Mouse (Mus musculus): Measurements from ENCODE around the gene Dmd. TPM values are rescaled to one million over a fixed set of nuclear protein-coding genes. Genes with fewer than 3 reads are reported as not detected.

Gene Dmd
- polyA plus RNA-seq (2014; fragmentation: Nextera tagmentation; extraction: Ambion mirVana), result 12.3 and 15.4 TPM in 2 replicates

DNA sequence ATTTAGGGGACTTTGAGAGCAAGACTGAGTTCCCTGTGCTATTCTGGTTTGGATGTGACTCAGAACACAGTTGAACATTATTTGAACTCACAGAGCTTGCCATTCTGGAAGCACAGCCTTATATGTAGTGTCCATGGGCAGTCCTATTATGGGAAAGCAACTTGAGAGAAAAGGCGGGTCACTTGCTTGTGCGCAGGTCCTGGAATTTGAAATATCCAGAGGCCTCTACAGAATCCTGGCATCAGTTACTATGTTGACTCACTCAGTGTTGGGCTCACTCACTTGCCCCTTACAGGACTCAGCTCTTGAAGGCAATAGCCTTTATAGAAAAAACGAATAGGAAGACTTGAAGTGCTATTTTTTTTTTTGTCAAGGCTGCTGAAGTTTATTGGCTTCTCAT is at the start of gene Dmd:
Gene Dmd, plus strand, starts transcription at position 241 of the 400 bp plus-strand sequence.
- Histone ChIP-seq H3K9me3 (ENCODE audit: control insufficient read depth, low read length) (no peaks in the 10 kb centered on the region), H3K9ac (ENCODE audit: low read length) (no peak within 1 kb of the TSS), H3K4me3 (ENCODE audit: low read depth, low read length) (no peak within 1 kb of the TSS), H3K4me2 (no peak within 1 kb of the TSS), H3K36me3 (ENCODE audit: control insufficient read depth, insufficient read depth, low read length) (no peaks in the 10 kb centered on the region), H3K27ac (ENCODE audit: low read depth, low read length) (no peak within 1 kb of the TSS), H3K27me3 (ENCODE audit: control insufficient read depth, insufficient read depth, low read length) (no peaks in the 10 kb centered on the region), H3K4me1 (ENCODE audit: control insufficient read depth, insufficient read depth, low read length) (no peaks in the 10 kb centered on the region)
- ATAC-seq (ENCODE audit: low FRiP score), result no peak
- no peak for DNase-seq (ENCODE audit: low spot score, missing footprints)
- 66% methylated on average over 3 of the region's 3 CpGs for WGBS

DNA sequence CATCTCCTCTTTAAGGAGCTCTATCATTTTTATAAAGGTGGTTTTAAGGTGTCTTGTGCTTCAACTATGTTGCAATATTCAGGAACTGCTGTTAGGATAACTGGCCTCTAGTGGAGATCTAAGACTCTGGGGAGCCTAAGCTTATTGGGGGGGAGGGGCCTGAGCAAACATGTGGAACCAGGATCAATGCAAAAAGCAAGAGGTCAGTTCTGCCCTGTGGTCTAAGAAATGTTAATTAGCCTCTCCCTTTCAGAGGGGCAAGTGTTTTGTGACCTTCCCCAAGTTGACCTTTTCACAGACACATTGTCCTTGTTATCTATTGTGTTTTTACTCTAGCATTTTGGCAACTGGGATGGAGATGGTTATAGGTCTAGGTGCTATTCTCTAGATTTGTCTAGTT is 47.2 kb upstream of the Dmd start:
- Histone ChIP-seq H3K4me3 (ENCODE audit: low read depth, low read length) (no peak overlapping the region), H3K9me3 (ENCODE audit: control insufficient read depth, low read length) (no peaks in the 10 kb centered on the region), H3K4me2 (no peak overlapping the region), H3K9ac (ENCODE audit: low read length) (no peak overlapping the region), H3K27ac (ENCODE audit: low read depth, low read length) (no peak overlapping the region), H3K36me3 (ENCODE audit: control insufficient read depth, insufficient read depth, low read length) (no peaks in the 10 kb centered on the region), H3K27me3 (ENCODE audit: control insufficient read depth, insufficient read depth, low read length) (no peaks in the 10 kb centered on the region), H3K4me1 (ENCODE audit: control insufficient read depth, insufficient read depth, low read length) (no peaks in the 10 kb centered on the region)
- ATAC-seq (ENCODE audit: low FRiP score) (no peak), DNase-seq (ENCODE audit: low spot score, missing footprints) (no peak)

DNA sequence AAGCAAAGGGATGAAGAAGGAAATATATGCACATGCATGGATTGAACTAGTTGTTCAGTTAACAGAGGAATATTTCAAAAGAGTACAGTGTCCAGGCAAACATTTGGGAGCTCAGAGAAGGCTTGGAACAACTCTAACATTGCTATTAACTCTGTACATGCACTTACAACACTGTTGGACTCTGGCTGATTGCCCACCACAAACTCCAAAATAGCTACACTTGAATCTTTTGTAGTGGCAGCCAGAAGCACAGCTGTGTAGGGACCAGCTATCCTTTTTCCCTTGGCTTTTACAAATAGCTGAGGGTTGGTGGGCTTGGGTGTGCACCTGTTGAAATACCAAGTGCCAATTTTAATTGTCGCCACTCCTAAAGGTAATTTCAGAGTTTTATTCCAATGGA is 39.0 kb downstream of the Dmd start:
- 93% methylated on average over 1 of the region's 1 CpGs for WGBS
- Histone ChIP-seq H3K27ac (ENCODE audit: low read depth, low read length) (no peak overlapping the region), H3K9me3 (ENCODE audit: control insufficient read depth, low read length) (no peaks in the 10 kb centered on the region), H3K4me2 (no peak overlapping the region), H3K4me3 (ENCODE audit: low read depth, low read length) (no peak overlapping the region), H3K36me3 (ENCODE audit: control insufficient read depth, insufficient read depth, low read length) (no peaks in the 10 kb centered on the region), H3K4me1 (ENCODE audit: control insufficient read depth, insufficient read depth, low read length) (no peaks in the 10 kb centered on the region), H3K27me3 (ENCODE audit: control insufficient read depth, insufficient read depth, low read length) (no peaks in the 10 kb centered on the region), H3K9ac (ENCODE audit: low read length) (no peak overlapping the region)
- ATAC-seq (ENCODE audit: low FRiP score) (no peak), DNase-seq (ENCODE audit: low spot score, missing footprints) (no peak)

- Histone ChIP-seq H3K4me3 (ENCODE audit: low read depth, low read length) (no peak overlapping the region), H3K4me2 (no peak overlapping the region), H3K27ac (ENCODE audit: low read depth, low read length) (no peak overlapping the region), H3K9me3 (ENCODE audit: control insufficient read depth, low read length) (no peaks in the 10 kb centered on the region), H3K36me3 (ENCODE audit: control insufficient read depth, insufficient read depth, low read length) (no peaks in the 10 kb centered on the region), H3K4me1 (ENCODE audit: control insufficient read depth, insufficient read depth, low read length) (no peaks in the 10 kb centered on the region), H3K9ac (ENCODE audit: low read length) (no peak overlapping the region), H3K27me3 (ENCODE audit: control insufficient read depth, insufficient read depth, low read length) (no peaks in the 10 kb centered on the region)
- no peak for ATAC-seq (ENCODE audit: low FRiP score)
- 26% methylated on average over 1 of the region's 1 CpGs for WGBS
- no peak for DNase-seq (ENCODE audit: low spot score, missing footprints)
These were observed 101.5 kb downstream of the Dmd start for GRCm38 (mm10) chrX:83050190-83050589.

GRCm38 (mm10) chrX:83116171-83116876 is 167.7 kb downstream of the Dmd start:
- H3K4me2 ChIP-seq, result no peak overlapping the region
- no peak overlapping the region for H3K27ac ChIP-seq (ENCODE audit: low read depth, low read length)
- H3K27me3 ChIP-seq (ENCODE audit: control insufficient read depth, insufficient read depth, low read length), result no peaks in the 10 kb centered on the region
- no peak overlapping the region for H3K9ac ChIP-seq (ENCODE audit: low read length)
- H3K9me3 ChIP-seq (ENCODE audit: control insufficient read depth, low read length), result no peaks in the 10 kb centered on the region
- H3K4me3 ChIP-seq (ENCODE audit: low read depth, low read length), result no peak overlapping the region
- ATAC-seq (ENCODE audit: low FRiP score) (no peak), DNase-seq (ENCODE audit: low spot score, missing footprints) (no peak)
- WGBS, result 75% methylated on average over 2 of the region's 2 CpGs
- no peaks in the 10 kb centered on the region for H3K36me3 ChIP-seq (ENCODE audit: control insufficient read depth, insufficient read depth, low read length)
- H3K4me1 ChIP-seq (ENCODE audit: control insufficient read depth, insufficient read depth, low read length), result no peaks in the 10 kb centered on the region

GRCm38 (mm10) chrX:83117198-83117597 is 168.5 kb downstream of the Dmd start:
- Histone ChIP-seq H3K4me3 (ENCODE audit: low read depth, low read length) (no peak overlapping the region), H3K9me3 (ENCODE audit: control insufficient read depth, low read length) (no peaks in the 10 kb centered on the region), H3K27ac (ENCODE audit: low read depth, low read length) (no peak overlapping the region), H3K27me3 (ENCODE audit: control insufficient read depth, insufficient read depth, low read length) (no peaks in the 10 kb centered on the region), H3K4me2 (no peak overlapping the region), H3K9ac (ENCODE audit: low read length) (no peak overlapping the region), H3K36me3 (ENCODE audit: control insufficient read depth, insufficient read depth, low read length) (no peaks in the 10 kb centered on the region), H3K4me1 (ENCODE audit: control insufficient read depth, insufficient read depth, low read length) (no peaks in the 10 kb centered on the region)
- WGBS, result 75% methylated on average over 2 of the region's 2 CpGs
- DNase-seq (ENCODE audit: low spot score, missing footprints) (no peak), ATAC-seq (ENCODE audit: low FRiP score) (no peak)

GRCm38 (mm10) chrX:83220563-83220962 is 271.9 kb downstream of the Dmd start:
- ATAC-seq (ENCODE audit: low FRiP score) (no peak), DNase-seq (ENCODE audit: low spot score, missing footprints) (no peak)
- H3K9me3 ChIP-seq (ENCODE audit: control insufficient read depth, low read length), result no peaks in the 10 kb centered on the region
- H3K27me3 ChIP-seq (ENCODE audit: control insufficient read depth, insufficient read depth, low read length), result no peaks in the 10 kb centered on the region
- H3K27ac ChIP-seq (ENCODE audit: low read depth, low read length), result no peak overlapping the region
- no peaks in the 10 kb centered on the region for H3K4me1 ChIP-seq (ENCODE audit: control insufficient read depth, insufficient read depth, low read length)
- no peak overlapping the region for H3K4me2 ChIP-seq
- H3K36me3 ChIP-seq (ENCODE audit: control insufficient read depth, insufficient read depth, low read length), result no peaks in the 10 kb centered on the region
- H3K4me3 ChIP-seq (ENCODE audit: low read depth, low read length), result no peak overlapping the region
- 79% methylated on average over 2 of the region's 2 CpGs for WGBS
- no peak overlapping the region for H3K9ac ChIP-seq (ENCODE audit: low read length)

DNA sequence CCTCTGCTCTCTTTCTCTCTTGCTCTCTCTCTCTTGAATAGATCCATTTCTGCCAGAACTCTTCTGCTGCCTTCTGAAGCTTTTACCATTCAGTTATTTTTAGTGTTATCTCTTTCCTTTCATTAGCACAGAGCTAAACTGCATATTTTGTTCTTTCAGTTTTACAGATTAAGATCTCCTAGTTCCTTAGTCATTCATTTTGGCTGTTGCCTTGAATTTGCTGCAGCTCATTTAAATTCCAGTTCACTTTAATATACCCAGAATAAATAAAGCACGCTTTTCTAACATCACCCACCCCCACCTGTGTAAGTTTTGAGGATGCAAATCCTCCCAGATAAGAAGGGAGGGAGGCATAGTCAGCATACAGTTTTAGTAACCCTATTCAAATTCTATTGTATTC is 272.4 kb downstream of the Dmd start:
- no peaks in the 10 kb centered on the region for H3K27me3 ChIP-seq (ENCODE audit: control insufficient read depth, insufficient read depth, low read length)
- no peaks in the 10 kb centered on the region for H3K36me3 ChIP-seq (ENCODE audit: control insufficient read depth, insufficient read depth, low read length)
- no peaks in the 10 kb centered on the region for H3K4me1 ChIP-seq (ENCODE audit: control insufficient read depth, insufficient read depth, low read length)
- H3K9me3 ChIP-seq (ENCODE audit: control insufficient read depth, low read length), result no peaks in the 10 kb centered on the region
- ATAC-seq (ENCODE audit: low FRiP score), result no peak
- DNase-seq (ENCODE audit: low spot score, missing footprints), result no peak
- no peak overlapping the region for H3K4me2 ChIP-seq
- H3K4me3 ChIP-seq (ENCODE audit: low read depth, low read length), result no peak overlapping the region
- H3K9ac ChIP-seq (ENCODE audit: low read length), result no peak overlapping the region
- H3K27ac ChIP-seq (ENCODE audit: low read depth, low read length), result no peak overlapping the region
- 38% methylated on average over 1 of the region's 1 CpGs for WGBS

GRCm38 (mm10) chrX:83487598-83487997 is 538.9 kb downstream of the Dmd start, which contains the start of gene Tsga8:
Gene Tsga8 (minus strand): TSS chrX:83487924.
- Histone ChIP-seq H3K9ac (ENCODE audit: low read length) (no peak within 1 kb of the TSS), H3K36me3 (ENCODE audit: control insufficient read depth, insufficient read depth, low read length) (no peaks in the 10 kb centered on the region), H3K9me3 (ENCODE audit: control insufficient read depth, low read length) (no peaks in the 10 kb centered on the region), H3K27ac (ENCODE audit: low read depth, low read length) (no peak within 1 kb of the TSS), H3K4me1 (ENCODE audit: control insufficient read depth, insufficient read depth, low read length) (no peaks in the 10 kb centered on the region), H3K4me3 (ENCODE audit: low read depth, low read length) (no peak within 1 kb of the TSS), H3K4me2 (no peak within 1 kb of the TSS), H3K27me3 (ENCODE audit: control insufficient read depth, insufficient read depth, low read length) (no peaks in the 10 kb centered on the region)
- no peak for DNase-seq (ENCODE audit: low spot score, missing footprints)
- 92% methylated on average over 15 of the region's 15 CpGs for WGBS
- ATAC-seq (ENCODE audit: low FRiP score), result no peak

Data from midbrain, embryonic 11.5 days (tissue).